Mouse (Mus musculus) limb, embryonic 14.5 days (tissue): Measurements from ENCODE around the gene Ube2a. TPM values are rescaled to one million over a fixed set of nuclear protein-coding genes. Genes with fewer than 3 reads are reported as not detected.

ENCODE experiments used
- ATAC-seq: fragments of 200-750 bp; cut with Nextera tagmentation; 2 replicates; pipeline ENCODE4 v1.8.0; 2017; ENCODE audit warnings: low read depth, moderate number of reproducible peaks, moderate TSS enrichment; ENCODE audit not compliant: low FRiP score
- DNase-seq: peaks from one replicate; pipeline ENCODE4 v3.0.0-alpha.2; 2015; ENCODE audit warnings: low spot score
- H3K27ac ChIP-seq: fragments of 300-500 bp; sonication (generic); replicated peaks from 2 replicates; pipeline ENCODE4 v1.5.1; 2014; ENCODE audit warnings: low read depth, mild to moderate bottlenecking, low read length, moderate library complexity, mixed read lengths
- H3K27me3 ChIP-seq: fragments of 300-500 bp; sonication (generic); 2 replicates; pipeline ENCODE4 v1.6.1; 2014; ENCODE audit warnings: low read length, mixed read lengths; ENCODE audit not compliant: control insufficient read depth, insufficient read depth
- H3K36me3 ChIP-seq: fragments of 300-500 bp; sonication (generic); 2 replicates; pipeline ENCODE4 v1.6.1; 2014; ENCODE audit warnings: mild to moderate bottlenecking, low read length, moderate library complexity, mixed read lengths; ENCODE audit not compliant: control insufficient read depth, insufficient read depth
- H3K4me1 ChIP-seq: fragments of 300-500 bp; sonication (generic); 2 replicates; pipeline ENCODE4 v1.6.1; 2014; ENCODE audit warnings: antibody characterized with exemption, low read length, mixed read lengths; ENCODE audit not compliant: control insufficient read depth, insufficient read depth
- H3K4me2 ChIP-seq: fragments of 300-500 bp; sonication (generic); replicated peaks from 2 replicates; pipeline ENCODE4 v1.6.1; 2014; ENCODE audit warnings: low read depth, mild to moderate bottlenecking, low read length, moderate library complexity; ENCODE audit not compliant: severe bottlenecking
- H3K4me3 ChIP-seq: fragments of 300-500 bp; sonication (generic); replicated peaks from 2 replicates; pipeline ENCODE4 v1.5.1; 2014; ENCODE audit warnings: low read length
- H3K9ac ChIP-seq: fragments of 300-500 bp; sonication (generic); 2 replicates; pipeline ENCODE4 v1.6.1; 2014; ENCODE audit warnings: mild to moderate bottlenecking, low read depth, low read length, moderate library complexity; ENCODE audit not compliant: severe bottlenecking
- H3K9me3 ChIP-seq: fragments of 300-500 bp; sonication (generic); 2 replicates; pipeline ENCODE4 v1.6.1; 2016; ENCODE audit warnings: low read length; ENCODE audit not compliant: control insufficient read depth
- POLR2A ChIP-seq: fragments of 200-500 bp; IDR thresholded peaks from 2 replicates; pipeline ENCODE4 v1.8.0; 2012; ENCODE audit warnings: inconsistent platforms, mild to moderate bottlenecking, moderate library complexity, borderline replicate concordance; ENCODE audit not compliant: insufficient read depth, insufficient read length; ENCODE audit errors: extremely low read depth
- WGBS: fragments of 180-500 bp; shearing (Covaris S2); extraction: QIAGEN DNeasy Blood & Tissue Kit; methylation state at CpG from one replicate; pipeline ENCODE4 v1.1.7; 2014; 5-methylcytosine and 5-hydroxymethylcytosine counted together
- polyA plus RNA-seq, 2 experiments: library from polyadenylated mRNA; depleted of rRNA in 1 of 2; stranded (reverse) in 1 of 2; unstranded in 1 of 2; fragments of >200 nt; fragmentation: Nextera tagmentation in 1 of 2; extraction: Ambion mirVana in 1 of 2; gene quantifications; 2 replicates each; pipeline versions ENCODE4 v1.2.1 to v1.2.3; 2012 to 2014

The Ube2a gene
- polyA plus RNA-seq, 2 experiments, result 44.2 to 133 TPM

DNA sequence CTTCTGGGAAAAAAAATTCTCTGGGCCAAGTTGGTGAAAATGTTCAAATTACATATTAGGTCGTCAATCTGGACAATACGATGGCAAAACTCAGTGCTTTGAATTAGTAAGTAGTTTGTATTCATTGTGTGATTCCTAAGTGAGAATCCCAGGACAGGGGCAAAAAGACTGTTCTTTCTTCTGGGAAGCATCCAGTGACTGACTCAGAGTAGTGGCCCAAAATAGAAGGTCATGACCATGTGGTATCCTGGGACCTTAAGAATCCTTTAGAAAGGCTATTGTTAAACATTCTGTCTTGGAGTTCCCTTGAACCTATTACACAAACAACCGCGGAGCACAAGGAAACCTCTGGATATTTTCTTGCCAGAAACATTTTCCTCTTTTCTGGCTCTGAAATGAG is 47.6 kb downstream of the Ube2a start:
- 92% methylated on average over 4 of the region's 4 CpGs for WGBS
- Histone ChIP-seq H3K4me1 (no peaks in the 10 kb centered on the region), H3K4me2 (no peak overlapping the region), H3K36me3 (peaks cover 3% of the 10 kb centered on the region), H3K4me3 (no peak overlapping the region), H3K27me3 (no peaks in the 10 kb centered on the region), H3K27ac (no peak overlapping the region), H3K9ac (no peak overlapping the region), H3K9me3 (no peaks in the 10 kb centered on the region)
- no peak for ATAC-seq
- DNase-seq, result no peak
- TF ChIP-seq POLR2A, result no peak

DNA sequence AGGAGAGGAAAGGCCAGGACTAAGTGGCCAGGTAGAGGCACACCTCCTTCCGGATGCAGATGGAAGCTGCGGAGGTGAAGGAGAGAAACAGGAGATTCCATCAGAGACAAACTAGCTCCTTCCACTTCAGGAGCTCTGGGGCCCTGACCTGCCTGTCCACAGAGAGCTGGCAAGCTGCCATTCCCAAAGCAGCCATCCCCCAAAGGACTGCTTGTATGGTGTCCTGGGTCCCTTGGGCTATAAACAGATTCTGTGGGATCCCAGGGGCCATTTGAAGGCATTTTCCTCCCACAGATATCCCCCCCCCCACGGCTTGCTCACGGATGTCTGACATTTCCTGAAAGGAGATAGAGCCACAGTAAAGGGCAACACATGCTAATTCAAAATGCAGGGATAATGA is 55.1 kb downstream of the Ube2a start:
- H3K4me1 ChIP-seq, result no peaks in the 10 kb centered on the region
- no peak overlapping the region for H3K4me2 ChIP-seq
- H3K27me3 ChIP-seq, result no peaks in the 10 kb centered on the region
- no peaks in the 10 kb centered on the region for H3K9me3 ChIP-seq
- H3K4me3 ChIP-seq, result no peak overlapping the region
- peaks cover 12% of the 10 kb centered on the region for H3K36me3 ChIP-seq
- no peak overlapping the region for H3K9ac ChIP-seq
- H3K27ac ChIP-seq, result no peak overlapping the region
- WGBS, result 83% methylated on average over 4 of the region's 4 CpGs
- TF ChIP-seq POLR2A, result no peak
- no peak for ATAC-seq
- no peak for DNase-seq

DNA sequence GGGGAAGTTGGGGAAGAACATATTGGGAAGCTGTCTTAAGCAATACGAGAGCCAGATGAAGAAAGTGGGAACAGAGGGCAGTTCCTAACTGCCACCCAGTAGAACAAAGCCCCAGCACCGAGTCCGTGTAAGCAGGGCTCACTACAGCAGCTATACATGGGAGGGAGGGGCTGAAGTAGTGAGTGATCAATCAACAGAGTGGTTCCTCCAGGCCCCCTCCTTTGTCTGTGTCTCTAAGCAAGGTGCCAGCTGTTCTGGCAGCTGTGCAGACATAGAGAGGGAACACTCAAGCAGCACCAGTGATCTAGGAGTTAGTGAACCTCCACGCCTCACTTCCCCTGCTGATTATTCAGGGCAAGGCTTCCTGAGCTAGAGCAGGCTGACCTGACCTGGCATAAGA is 56.0 kb downstream of the Ube2a start:
- ATAC-seq, result no peak
- Histone ChIP-seq H3K27me3 (no peaks in the 10 kb centered on the region), H3K4me3 (no peak overlapping the region), H3K27ac (no peak overlapping the region), H3K4me1 (no peaks in the 10 kb centered on the region), H3K9me3 (no peaks in the 10 kb centered on the region), H3K36me3 (peaks cover 17% of the 10 kb centered on the region), H3K9ac (no peak overlapping the region), H3K4me2 (no peak overlapping the region)
- TF ChIP-seq POLR2A, result no peak
- no peak for DNase-seq
- WGBS, result 79% methylated on average over 4 of the region's 4 CpGs

DNA sequence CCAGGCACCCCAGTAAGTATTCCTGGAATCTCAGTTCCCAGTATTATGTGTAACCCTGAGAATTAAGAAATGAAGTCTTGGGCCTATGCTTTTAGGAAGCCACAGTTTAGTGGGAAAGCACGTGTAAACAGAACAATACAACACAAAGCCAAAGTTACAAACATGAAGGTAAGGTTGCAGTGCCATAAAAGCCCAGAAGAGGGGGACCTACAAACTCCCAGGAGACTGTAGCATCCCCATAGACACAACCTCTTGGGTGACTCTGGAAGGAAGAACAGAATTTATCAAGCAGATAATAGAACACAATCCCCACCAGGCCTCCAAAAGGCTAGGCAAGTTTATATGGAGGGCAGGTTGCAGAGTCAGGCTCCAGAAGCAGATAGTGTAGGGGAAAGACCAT is 56.9 kb downstream of the Ube2a start:
- Histone ChIP-seq H3K4me3 (no peak overlapping the region), H3K4me1 (no peaks in the 10 kb centered on the region), H3K27ac (no peak overlapping the region), H3K27me3 (no peaks in the 10 kb centered on the region), H3K4me2 (no peak overlapping the region), H3K36me3 (peaks cover 17% of the 10 kb centered on the region), H3K9me3 (no peaks in the 10 kb centered on the region), H3K9ac (no peak overlapping the region)
- 43% methylated on average over 1 of the region's 1 CpGs for WGBS
- no peak for ATAC-seq
- DNase-seq, result no peak
- TF ChIP-seq POLR2A, result no peak

Other genes with a start within 250 kb of the Ube2a start
- 3.3 and 4.1 TPM in 2 replicates for gene Akap17b, start 228.5 kb upstream of the Ube2a start, polyA plus RNA-seq (2012; rRNA removed)
- gene Akap17b, start 228.5 kb upstream of the Ube2a start, polyA plus RNA-seq (2014; fragmentation: Nextera tagmentation; extraction: Ambion mirVana), result 4.4 and 4.5 TPM in 2 replicates
- 1.8 TPM in 2 replicates for gene Slc25a43, start 130.2 kb upstream of the Ube2a start, polyA plus RNA-seq (2012; rRNA removed)
- gene Slc25a43, start 130.2 kb upstream of the Ube2a start, polyA plus RNA-seq (2014; fragmentation: Nextera tagmentation; extraction: Ambion mirVana), result 2.3 and 2.6 TPM in 2 replicates
- 362 and 365 TPM in 2 replicates for gene Slc25a5, start 78.2 kb upstream of the Ube2a start, polyA plus RNA-seq (2012; rRNA removed)
- 474 and 536 TPM in 2 replicates for gene Slc25a5, start 78.2 kb upstream of the Ube2a start, polyA plus RNA-seq (2014; fragmentation: Nextera tagmentation; extraction: Ambion mirVana)
- gene C330007P06Rik, start 211 bp downstream of the Ube2a start, polyA plus RNA-seq (2012; rRNA removed), result 18.0 and 21.1 TPM in 2 replicates
- gene C330007P06Rik, start 211 bp downstream of the Ube2a start, polyA plus RNA-seq (2014; fragmentation: Nextera tagmentation; extraction: Ambion mirVana), result 34.6 and 35.8 TPM in 2 replicates
- gene Nkrf, start 29.0 kb downstream of the Ube2a start, polyA plus RNA-seq (2012; rRNA removed), result 3.4 and 4.5 TPM in 2 replicates
- 1.7 and 2.1 TPM in 2 replicates for gene Nkrf, start 29.0 kb downstream of the Ube2a start, polyA plus RNA-seq (2014; fragmentation: Nextera tagmentation; extraction: Ambion mirVana)
- 44.0 and 47.9 TPM in 2 replicates for gene Sept6, start 117.9 kb downstream of the Ube2a start, polyA plus RNA-seq (2012; rRNA removed)
- gene Sept6, start 117.9 kb downstream of the Ube2a start, polyA plus RNA-seq (2014; fragmentation: Nextera tagmentation; extraction: Ambion mirVana), result 51.5 and 61.1 TPM in 2 replicates
- gene Sowahd, start 174.9 kb downstream of the Ube2a start, polyA plus RNA-seq (2012; rRNA removed), result not detected in 2 replicates
- gene Sowahd, start 174.9 kb downstream of the Ube2a start, polyA plus RNA-seq (2014; fragmentation: Nextera tagmentation; extraction: Ambion mirVana), result not detected in 2 replicates
- 539 and 1,130 TPM in 2 replicates for gene Rpl39, start 211.5 kb downstream of the Ube2a start, polyA plus RNA-seq (2012; rRNA removed)
- gene Rpl39, start 211.5 kb downstream of the Ube2a start, polyA plus RNA-seq (2014; fragmentation: Nextera tagmentation; extraction: Ambion mirVana), result 592 and 658 TPM in 2 replicates
- 17.9 and 27.9 TPM in 2 replicates for gene Upf3b, start 236.4 kb downstream of the Ube2a start, polyA plus RNA-seq (2012; rRNA removed)
- 13.1 and 16.3 TPM in 2 replicates for gene Upf3b, start 236.4 kb downstream of the Ube2a start, polyA plus RNA-seq (2014; fragmentation: Nextera tagmentation; extraction: Ambion mirVana)